Mouse (Mus musculus) urinary bladder, adult 18-20 months (tissue): ENCODE measurements at regions not wholly inside any gene's neighbourhood (a gene's known extent, or its start where the extent isn't known, plus 50 kb on each side); places are given as distances from the start of the nearest gene placed in this dataset.

ENCODE experiments used
- DNase-seq, 2 experiments: peaks; one replicate each; pipeline ENCODE4 v3.0.0; 2022; ENCODE audit warnings: low spot score in 2 of 2, mixed read lengths in 2 of 2

GRCm38 (mm10) chr3:134104625-134105024 lies 131.7 kb upstream of the Cxxc4 start:
- DNase-seq: no peak

GRCm38 (mm10) chr3:134105112-134105511 lies 131.2 kb upstream of the Cxxc4 start:
- DNase-seq: no peak

- no peak for DNase-seq
Observed at GRCm38 (mm10) chr3:134105567-134105966, 130.7 kb upstream of the Cxxc4 start.

GRCm38 (mm10) chr3:134114501-134114900 lies 121.8 kb upstream of the Cxxc4 start:
- DNase-seq: no peak

GRCm38 (mm10) chr3:134115007-134115406 lies 121.3 kb upstream of the Cxxc4 start:
- no peak for DNase-seq

GRCm38 (mm10) chr3:134118898-134119297 lies 117.4 kb upstream of the Cxxc4 start:
- no peak for DNase-seq

- DNase-seq: no peak
Observed at GRCm38 (mm10) chr3:134124982-134125381, 111.3 kb upstream of the Cxxc4 start.

GRCm38 (mm10) chr3:134130412-134130811 lies 105.9 kb upstream of the Cxxc4 start:
- DNase-seq: no peak

- no peak for DNase-seq
Observed at GRCm38 (mm10) chr3:134145251-134145650, 91.0 kb upstream of the Cxxc4 start.

GRCm38 (mm10) chr3:134145935-134146334 lies 90.3 kb upstream of the Cxxc4 start:
- no peak for DNase-seq

GRCm38 (mm10) chr3:134146373-134147224 lies 89.7 kb upstream of the Cxxc4 start:
- peak in 1 of 2 experiments; percentile 2 for DNase-seq

GRCm38 (mm10) chr3:134162288-134162687 lies 74.0 kb upstream of the Cxxc4 start:
- no peak for DNase-seq

GRCm38 (mm10) chr3:134169922-134170321 lies 66.4 kb upstream of the Cxxc4 start:
- no peak for DNase-seq

GRCm38 (mm10) chr3:134172357-134172756 lies 63.9 kb upstream of the Cxxc4 start:
- no peak for DNase-seq

- no peak for DNase-seq
Observed at GRCm38 (mm10) chr3:134178491-134179054, 57.7 kb upstream of the Cxxc4 start.

- DNase-seq: no peak
Observed at GRCm38 (mm10) chr3:134184042-134184441, 52.2 kb upstream of the Cxxc4 start.
